Mouse (Mus musculus) MEL (cell line): Measurements from ENCODE around the gene Enox1. TPM values are rescaled to one million over a fixed set of nuclear protein-coding genes. Genes with fewer than 3 reads are reported as not detected.

ENCODE experiments used
- DNase-seq: peaks from one replicate; pipeline ENCODE4 v3.0.0; 2011; ENCODE audit warnings: low read depth, low spot score
- H3K27ac ChIP-seq: 2 replicates; pipeline ENCODE4 v1.5.1; 2012; ENCODE audit warnings: low read depth, mild to moderate bottlenecking, control low read depth, low read length, moderate library complexity; ENCODE audit not compliant: control insufficient read depth
- H3K27me3 ChIP-seq, 2 experiments: fragments of 150-350 bp in 1 of 2; sonication (generic) in 1 of 2; 2 replicates each; pipeline ENCODE4 v1.6.1; 2012; ENCODE audit warnings: low read length in 2 of 2, mild to moderate bottlenecking in 2 of 2, improper control_type of control experiment in 1 of 2, moderate library complexity in 1 of 2; ENCODE audit not compliant: insufficient read depth in 2 of 2, control insufficient read depth in 1 of 2
- H3K36me3 ChIP-seq, 2 experiments: 2 replicates each; pipeline ENCODE4 v1.6.1; 2012 to 2014; ENCODE audit warnings: low read length in 2 of 2, improper control_type of control experiment in 1 of 2, inconsistent platforms in 1 of 2, mild to moderate bottlenecking in 1 of 2; ENCODE audit not compliant: insufficient read depth in 2 of 2, control insufficient read depth in 1 of 2
- H3K4me1 ChIP-seq, 2 experiments: fragments of 150-350 bp in 1 of 2; sonication (generic) in 1 of 2; 2 replicates each; pipeline ENCODE4 v1.6.1; 2012; ENCODE audit warnings: low read length in 2 of 2, improper control_type of control experiment in 1 of 2, mild to moderate bottlenecking in 1 of 2; ENCODE audit not compliant: insufficient read depth in 2 of 2, control insufficient read depth in 1 of 2
- H3K4me3 ChIP-seq, 2 experiments: fragments of 150-350 bp in 1 of 2; sonication (generic) in 1 of 2; 2 replicates each; pipeline ENCODE4 v1.5.1; 2012; ENCODE audit warnings: low read depth in 2 of 2, low read length in 2 of 2, mild to moderate bottlenecking in 2 of 2, moderate library complexity in 2 of 2, control low read depth in 1 of 2, improper control_type of control experiment in 1 of 2; ENCODE audit not compliant: control insufficient read depth in 1 of 2, insufficient read depth in 1 of 2
- H3K79me2 ChIP-seq: 2 replicates; pipeline ENCODE4 v1.6.1; 2012; ENCODE audit warnings: mild to moderate bottlenecking, low read length, moderate library complexity; ENCODE audit not compliant: control insufficient read depth, poor library complexity, insufficient read depth
- H3K9ac ChIP-seq: 2 replicates; pipeline ENCODE4 v1.6.1; 2012; ENCODE audit warnings: low read depth, mild to moderate bottlenecking, control low read depth, low read length, moderate library complexity; ENCODE audit not compliant: control insufficient read depth, poor library complexity, severe bottlenecking
- H3K9me3 ChIP-seq: fragments of 150-350 bp; sonication (generic); replicated peaks from 2 replicates; pipeline ENCODE4 v1.6.1; 2012; ENCODE audit warnings: mild to moderate bottlenecking, low read length, improper control_type of control experiment, moderate library complexity; ENCODE audit not compliant: insufficient read depth
- BHLHE40 ChIP-seq: IDR thresholded peaks from 2 replicates; pipeline ENCODE4 v1.6.1; 2012; ENCODE audit warnings: low read depth, mild to moderate bottlenecking, inconsistent platforms, low read length, improper control_type of control experiment, borderline replicate concordance
- CHD1 ChIP-seq: IDR thresholded peaks from 2 replicates; pipeline ENCODE4 v1.6.1; 2012; ENCODE audit warnings: low read depth, mild to moderate bottlenecking, inconsistent platforms, low read length, improper control_type of control experiment
- CHD2 ChIP-seq: IDR thresholded peaks from 2 replicates; pipeline ENCODE4 v1.6.1; 2011; ENCODE audit warnings: low read length, improper control_type of control experiment
- CTCF ChIP-seq, 3 experiments: IDR thresholded peaks in 2 of 3; conservative IDR thresholded peaks in 1 of 3; 2 replicates each; pipeline ENCODE4 v1.5.1; 2011 to 2012; ENCODE audit warnings: low read length in 3 of 3, low read depth in 2 of 3, mild to moderate bottlenecking in 2 of 3, improper control_type of control experiment in 1 of 3, inconsistent platforms in 1 of 3, mixed read lengths in 1 of 3, moderate library complexity in 1 of 3; ENCODE audit not compliant: control insufficient read depth in 1 of 3, insufficient read depth in 1 of 3, poor library complexity in 1 of 3, severe bottlenecking in 1 of 3
- E2F4 ChIP-seq: IDR thresholded peaks from 2 replicates; pipeline ENCODE4 v1.6.1; 2011; ENCODE audit warnings: low read depth, low read length, improper control_type of control experiment, borderline replicate concordance
- ELF1 ChIP-seq: IDR thresholded peaks from 2 replicates; pipeline ENCODE4 v1.6.1; 2014; ENCODE audit warnings: low read depth, mild to moderate bottlenecking, inconsistent platforms, low read length, improper control_type of control experiment, moderate library complexity
- EP300 ChIP-seq, 2 experiments: IDR thresholded peaks; 2 replicates each; pipeline ENCODE4 v1.6.1; 2011; ENCODE audit warnings: improper control_type of control experiment in 2 of 2, low read length in 2 of 2, low read depth in 1 of 2, mild to moderate bottlenecking in 1 of 2
- HCFC1 ChIP-seq: IDR thresholded peaks from 2 replicates; pipeline ENCODE4 v1.6.1; 2012; ENCODE audit warnings: low read depth, mild to moderate bottlenecking, inconsistent platforms, low read length, improper control_type of control experiment, moderate library complexity
- KAT2A ChIP-seq: conservative IDR thresholded peaks from 2 replicates; pipeline ENCODE4 v1.6.1; 2012; ENCODE audit warnings: low read depth, low read length, improper control_type of control experiment, inconsistent platforms
- MAFK ChIP-seq: IDR thresholded peaks from 2 replicates; pipeline ENCODE4 v1.6.1; 2011; ENCODE audit warnings: low read depth, mild to moderate bottlenecking, low read length, improper control_type of control experiment, borderline replicate concordance
- MEF2A ChIP-seq: IDR thresholded peaks from 2 replicates; pipeline ENCODE4 v1.6.1; 2014; ENCODE audit warnings: low read depth, mild to moderate bottlenecking, inconsistent platforms, low read length, improper control_type of control experiment; ENCODE audit not compliant: poor library complexity, insufficient replicate concordance, severe bottlenecking; ENCODE audit errors: extremely low read depth
- MXI1 ChIP-seq: IDR thresholded peaks from 2 replicates; pipeline ENCODE4 v1.6.1; 2011; ENCODE audit warnings: mild to moderate bottlenecking, low read depth, low read length, improper control_type of control experiment
- MYB ChIP-seq: IDR thresholded peaks from 2 replicates; pipeline ENCODE4 v1.6.1; 2011; ENCODE audit warnings: mild to moderate bottlenecking, low read depth, low read length, improper control_type of control experiment
- MYC ChIP-seq: IDR thresholded peaks from 2 replicates; pipeline ENCODE4 v1.6.1; 2011; ENCODE audit warnings: low read depth, mild to moderate bottlenecking, low read length, improper control_type of control experiment, moderate library complexity
- NRF1 ChIP-seq: IDR thresholded peaks from 2 replicates; pipeline ENCODE4 v1.6.1; 2014; ENCODE audit warnings: low read depth, mild to moderate bottlenecking, inconsistent platforms, low read length, improper control_type of control experiment, moderate library complexity; ENCODE audit not compliant: poor library complexity, insufficient read depth, severe bottlenecking
- POLR2AphosphoS2 ChIP-seq: IDR thresholded peaks from 2 replicates; pipeline ENCODE4 v1.6.1; 2011; ENCODE audit warnings: low read length, improper control_type of control experiment
- RAD21 ChIP-seq: IDR thresholded peaks from 2 replicates; pipeline ENCODE4 v1.6.1; 2011; ENCODE audit warnings: mild to moderate bottlenecking, low read depth, low read length, improper control_type of control experiment
- RCOR1 ChIP-seq: IDR thresholded peaks from 2 replicates; pipeline ENCODE4 v1.6.1; 2012; ENCODE audit warnings: low read depth, mild to moderate bottlenecking, inconsistent platforms, low read length, improper control_type of control experiment
- SMC3 ChIP-seq: IDR thresholded peaks from 2 replicates; pipeline ENCODE4 v1.6.1; 2011; ENCODE audit warnings: low read depth, low read length, improper control_type of control experiment
- TAL1 ChIP-seq: IDR thresholded peaks from 2 replicates; pipeline ENCODE4 v1.6.1; 2012; ENCODE audit warnings: mild to moderate bottlenecking, inconsistent platforms, low read length, moderate library complexity, mixed read lengths
- TCF12 ChIP-seq: IDR thresholded peaks from 2 replicates; pipeline ENCODE4 v1.6.1; 2014; ENCODE audit warnings: low read depth, mild to moderate bottlenecking, inconsistent platforms, low read length, improper control_type of control experiment, moderate library complexity
- UBTF ChIP-seq: IDR thresholded peaks from 2 replicates; pipeline ENCODE4 v1.6.1; 2012; ENCODE audit warnings: low read depth, mild to moderate bottlenecking, inconsistent platforms, low read length, improper control_type of control experiment, moderate library complexity, borderline replicate concordance; ENCODE audit not compliant: insufficient read depth
- USF2 ChIP-seq, 2 experiments: IDR thresholded peaks; 2 replicates each; pipeline ENCODE4 v1.6.1; 2011 to 2012; ENCODE audit warnings: improper control_type of control experiment in 2 of 2, low read length in 2 of 2, borderline replicate concordance in 1 of 2, inconsistent platforms in 1 of 2, low read depth in 1 of 2, mild to moderate bottlenecking in 1 of 2; ENCODE audit not compliant: insufficient read depth in 1 of 2
- ZC3H11A ChIP-seq: IDR thresholded peaks from 2 replicates; pipeline ENCODE4 v1.6.1; 2012; ENCODE audit warnings: low read depth, mild to moderate bottlenecking, inconsistent platforms, low read length, improper control_type of control experiment
- ZKSCAN1 ChIP-seq: IDR thresholded peaks from 2 replicates; pipeline ENCODE4 v1.6.1; 2012; ENCODE audit warnings: low read depth, mild to moderate bottlenecking, inconsistent platforms, low read length, improper control_type of control experiment, moderate library complexity
- ZMIZ1 ChIP-seq: IDR thresholded peaks from 2 replicates; pipeline ENCODE4 v1.6.1; 2012; ENCODE audit warnings: low read depth, mild to moderate bottlenecking, inconsistent platforms, low read length, improper control_type of control experiment, moderate library complexity
- ZNF384 ChIP-seq: IDR thresholded peaks from 2 replicates; pipeline ENCODE4 v1.6.1; 2012; ENCODE audit warnings: low read depth, mild to moderate bottlenecking, inconsistent platforms, low read length, improper control_type of control experiment
- polyA plus RNA-seq, 2 experiments: library from polyadenylated mRNA; stranded (reverse) in 1 of 2; unstranded in 1 of 2; fragments of >175 nt in 1 of 2; fragments of >200 nt in 1 of 2; gene quantifications; 2 replicates each; pipeline versions ENCODE4 v1.2.1 to v1.2.4; 2012; ENCODE audit warnings: low replicate concordance in 2 of 2, low read depth in 1 of 2; ENCODE audit not compliant: insufficient read length in 2 of 2, insufficient read depth in 1 of 2, missing spikeins in 1 of 2
- total RNA-seq: library from RNA; depleted of rRNA; stranded (reverse); fragments of 300-350 nt; gene quantifications from 2 replicates; pipeline ENCODE4 v1.2.3, GENCODE M21; 2012

Enox1 gene
- total and polyA plus RNA-seq, 3 experiments: not detected

DNA sequence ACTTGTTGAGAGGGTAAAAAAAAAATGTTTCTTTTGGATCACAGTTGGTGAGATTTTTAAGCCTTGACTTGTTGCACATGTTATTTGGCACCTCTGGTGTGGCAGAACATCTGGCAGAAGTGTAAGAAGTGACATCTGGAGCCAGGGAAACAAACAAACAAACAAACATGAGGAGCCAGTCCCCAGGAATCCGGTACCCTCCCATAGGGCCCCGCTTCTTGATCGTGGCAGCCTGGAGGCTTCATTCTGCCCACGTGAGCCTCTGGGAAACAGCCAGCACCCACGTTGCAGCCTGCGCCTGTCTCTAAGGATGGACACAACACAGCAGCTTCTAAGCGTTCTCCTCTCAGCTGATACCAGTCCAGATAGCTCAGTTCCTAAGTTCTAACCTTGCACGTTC lies 211.8 kb downstream of the Enox1 start:
- no peaks in the 10 kb centered on the region for H3K9me3 ChIP-seq
- no peak for DNase-seq
- H3K4me1 ChIP-seq: no peaks in the 10 kb centered on the region
- H3K36me3 ChIP-seq: no peaks in the 10 kb centered on the region
- H3K4me3 ChIP-seq: no peak overlapping the region
- H3K79me2 ChIP-seq: no peaks in the 10 kb centered on the region
- no peak overlapping the region for H3K27ac ChIP-seq
- H3K27me3 ChIP-seq: no peaks in the 10 kb centered on the region
- TF ChIP-seq ZNF384 (no peak), RAD21 (no peak), EP300 (IDR thresholded peaks at IDR 0.05; ENCODE audit: low read depth in 1 of 2, low read length in 2 of 2) (no peak), MYB (no peak), CHD1 (no peak), ELF1 (no peak), ZC3H11A (no peak), TCF12 (no peak), CTCF (IDR thresholded peaks at IDR 0.05 in 2 of 3, conservative IDR thresholded peaks at IDR 0.05 in 1 of 3; ENCODE audit: control insufficient read depth in 1 of 3, insufficient read depth in 1 of 3, low read depth in 2 of 3, low read length in 3 of 3, poor library complexity in 1 of 3, severe bottlenecking in 1 of 3) (no peak), CHD2 (no peak), POLR2AphosphoS2 (no peak), HCFC1 (no peak), SMC3 (no peak), MYC (no peak), USF2 (IDR thresholded peaks at IDR 0.05; ENCODE audit: borderline replicate concordance in 1 of 2, insufficient read depth in 1 of 2, low read depth in 1 of 2, low read length in 2 of 2) (no peak), UBTF (no peak), KAT2A (no peak)
- H3K9ac ChIP-seq: no peak overlapping the region

GRCm38 (mm10) chr14:77369070-77369469 lies 212.5 kb downstream of the Enox1 start:
- Histone ChIP-seq H3K9me3 (no peaks in the 10 kb centered on the region), H3K79me2 (no peaks in the 10 kb centered on the region), H3K4me1 (no peaks in the 10 kb centered on the region), H3K27ac (no peak overlapping the region), H3K27me3 (no peaks in the 10 kb centered on the region), H3K36me3 (no peaks in the 10 kb centered on the region), H3K9ac (no peak overlapping the region), H3K4me3 (no peak overlapping the region)
- no peak for DNase-seq
- TF ChIP-seq MAFK (no peak), MXI1 (no peak), MYC (no peak), MEF2A (no peak), ZMIZ1 (no peak), ZKSCAN1 (no peak), KAT2A (no peak), BHLHE40 (no peak), RCOR1 (no peak), TAL1 (no peak), CHD1 (no peak), UBTF (no peak), POLR2AphosphoS2 (no peak), ZNF384 (no peak), ELF1 (no peak), CHD2 (no peak), NRF1 (no peak), MYB (no peak), TCF12 (no peak), E2F4 (no peak)
